Mouse (Mus musculus): ENCODE data around the gene Rbm15b. TPM values are rescaled to one million over a fixed set of nuclear protein-coding genes. Genes with fewer than 3 reads are reported as not detected.

The Rbm15b gene
- total and polyA plus RNA-seq, 3 experiments, result 3.9 to 14.3 (median 11.7) TPM

- Histone ChIP-seq H3K9ac (ENCODE audit: low read depth, low read length) (no peak overlapping the region), H3K4me3 (no peak overlapping the region), H3K79me2 (replicated peaks; ENCODE audit: control insufficient read depth, insufficient read depth, low read length) (no peaks in the 10 kb centered on the region), H3K4me1 (ENCODE audit: control insufficient read depth, insufficient read depth, low read length) (no peaks in the 10 kb centered on the region), H3K27ac (no peak overlapping the region), H3K36me3 (ENCODE audit: control insufficient read depth, insufficient read depth, low read length) (no peaks in the 10 kb centered on the region), H3K27me3 (ENCODE audit: control insufficient read depth, insufficient read depth, low read length) (no peaks in the 10 kb centered on the region)
- TF ChIP-seq EP300 (IDR thresholded peaks at IDR 0.05; ENCODE audit: insufficient read depth, low read depth, low read length), result no peak
- no peak for TF ChIP-seq POLR2A (IDR thresholded peaks at IDR 0.05; ENCODE audit: insufficient read depth, low read depth, low read length)
- no peak for TF ChIP-seq CTCF (IDR thresholded peaks at IDR 0.05)
- intact Hi-C loops (cut with DNase I), result no loop called here
- DNase-seq, result peak in 1 of 2 experiments; percentile 1
- WGBS, result 81% methylated on average over 3 of the region's 3 CpGs
Observed at GRCm38 (mm10) chr9:106908174-106908573, 20.9 kb upstream of the Rbm15b start.

- 87% methylated on average over 8 of the region's 8 CpGs for WGBS
- Histone ChIP-seq H3K27me3 (ENCODE audit: control insufficient read depth, insufficient read depth, low read length) (no peaks in the 10 kb centered on the region), H3K27ac (no peak overlapping the region), H3K4me3 (no peak overlapping the region), H3K36me3 (ENCODE audit: control insufficient read depth, insufficient read depth, low read length) (no peaks in the 10 kb centered on the region), H3K9ac (ENCODE audit: low read depth, low read length) (no peak overlapping the region), H3K4me1 (ENCODE audit: control insufficient read depth, insufficient read depth, low read length) (no peaks in the 10 kb centered on the region), H3K79me2 (replicated peaks; ENCODE audit: control insufficient read depth, insufficient read depth, low read length) (no peaks in the 10 kb centered on the region)
- intact Hi-C loops (cut with DNase I), result no loop called here
- DNase-seq, result no peak
- TF ChIP-seq EP300 (IDR thresholded peaks at IDR 0.05; ENCODE audit: insufficient read depth, low read depth, low read length), result no peak
- TF ChIP-seq POLR2A (IDR thresholded peaks at IDR 0.05; ENCODE audit: insufficient read depth, low read depth, low read length), result no peak
- no peak for TF ChIP-seq CTCF (IDR thresholded peaks at IDR 0.05)
Observed at GRCm38 (mm10) chr9:106906597-106906996, 19.4 kb upstream of the Rbm15b start.

GRCm38 (mm10) chr9:106903791-106904134, 16.5 kb upstream of the Rbm15b start:
- 3% methylated on average over 1 of the region's 1 CpGs for whole genome bisulfite sequencing
- intact Hi-C loops (cut with DNase I), result loop anchor here (1.0 to 5.0 kb wide), 3 partner anchors 388 to 609 kb away; no protein-coding TSS in a partner anchor
- no peak for DNase-seq

GRCm38 (mm10) chr9:106903099-106903790, 16.0 kb upstream of the Rbm15b start:
- H3K27ac ChIP-seq, result no peak overlapping the region
- intact Hi-C loops (cut with DNase I), result loop anchor here (1.0 to 5.0 kb wide), 3 partner anchors 388 to 609 kb away; no protein-coding TSS in a partner anchor
- WGBS, result 63% methylated on average over 4 of the region's 4 CpGs

More at GRCm38 (mm10) chr9:106903791-106904134, 16.5 kb upstream of the Rbm15b start:
- H3K79me2 ChIP-seq (replicated peaks; ENCODE audit: control insufficient read depth, insufficient read depth, low read length), result no peaks in the 10 kb centered on the region
- H3K9ac ChIP-seq (ENCODE audit: low read depth, low read length), result no peak overlapping the region
- peak; percentile 76 for TF ChIP-seq CTCF (IDR thresholded peaks at IDR 0.05)
- no peak for TF ChIP-seq EP300 (IDR thresholded peaks at IDR 0.05; ENCODE audit: insufficient read depth, low read depth, low read length)
- no peaks in the 10 kb centered on the region for H3K4me1 ChIP-seq (ENCODE audit: control insufficient read depth, insufficient read depth, low read length)
- no peaks in the 10 kb centered on the region for H3K36me3 ChIP-seq (ENCODE audit: control insufficient read depth, insufficient read depth, low read length)
- H3K27ac ChIP-seq, result no peak overlapping the region
- H3K27me3 ChIP-seq (ENCODE audit: control insufficient read depth, insufficient read depth, low read length), result no peaks in the 10 kb centered on the region
- H3K4me3 ChIP-seq, result no peak overlapping the region

GRCm38 (mm10) chr9:106901596-106901995, 14.4 kb upstream of the Rbm15b start:
- no peak overlapping the region for H3K27ac ChIP-seq
- DNase-seq, result no peak
- TF ChIP-seq CTCF (IDR thresholded peaks at IDR 0.05), result no peak
- no peak for TF ChIP-seq POLR2A (IDR thresholded peaks at IDR 0.05; ENCODE audit: insufficient read depth, low read depth, low read length)
- TF ChIP-seq EP300 (IDR thresholded peaks at IDR 0.05; ENCODE audit: insufficient read depth, low read depth, low read length), result no peak
- 86% methylated on average over 7 of the region's 7 CpGs for WGBS
- H3K4me3 ChIP-seq, result no peak overlapping the region
- H3K27me3 ChIP-seq (ENCODE audit: control insufficient read depth, insufficient read depth, low read length), result no peaks in the 10 kb centered on the region
- H3K36me3 ChIP-seq (ENCODE audit: control insufficient read depth, insufficient read depth, low read length), result no peaks in the 10 kb centered on the region
- H3K9ac ChIP-seq (ENCODE audit: low read depth, low read length), result no peak overlapping the region
- no peaks in the 10 kb centered on the region for H3K79me2 ChIP-seq (replicated peaks; ENCODE audit: control insufficient read depth, insufficient read depth, low read length)
- intact Hi-C loops (cut with DNase I), result loop anchor here (5.0 kb wide), 1 partner anchor 611 kb away; no protein-coding TSS in a partner anchor
- H3K4me1 ChIP-seq (ENCODE audit: control insufficient read depth, insufficient read depth, low read length), result no peaks in the 10 kb centered on the region

More at GRCm38 (mm10) chr9:106903099-106903790, 16.0 kb upstream of the Rbm15b start:
- Histone ChIP-seq H3K4me3 (no peak overlapping the region), H3K4me1 (ENCODE audit: control insufficient read depth, insufficient read depth, low read length) (no peaks in the 10 kb centered on the region), H3K27me3 (ENCODE audit: control insufficient read depth, insufficient read depth, low read length) (no peaks in the 10 kb centered on the region), H3K36me3 (ENCODE audit: control insufficient read depth, insufficient read depth, low read length) (no peaks in the 10 kb centered on the region), H3K9ac (ENCODE audit: low read depth, low read length) (no peak overlapping the region), H3K79me2 (replicated peaks; ENCODE audit: control insufficient read depth, insufficient read depth, low read length) (no peaks in the 10 kb centered on the region)
- no peak for DNase-seq
- TF ChIP-seq POLR2A (IDR thresholded peaks at IDR 0.05; ENCODE audit: insufficient read depth, low read depth, low read length) (no peak), EP300 (IDR thresholded peaks at IDR 0.05; ENCODE audit: insufficient read depth, low read depth, low read length) (no peak), CTCF (IDR thresholded peaks at IDR 0.05) (no peak)

GRCm38 (mm10) chr9:106898901-106899300, 11.7 kb upstream of the Rbm15b start:
- WGBS, result 86% methylated on average over 1 of the region's 1 CpGs
- H3K4me1 ChIP-seq (ENCODE audit: control insufficient read depth, insufficient read depth, low read length), result no peaks in the 10 kb centered on the region
- no peaks in the 10 kb centered on the region for H3K36me3 ChIP-seq (ENCODE audit: control insufficient read depth, insufficient read depth, low read length)
- no peak overlapping the region for H3K27ac ChIP-seq
- no peaks in the 10 kb centered on the region for H3K27me3 ChIP-seq (ENCODE audit: control insufficient read depth, insufficient read depth, low read length)
- H3K9ac ChIP-seq (ENCODE audit: low read depth, low read length), result no peak overlapping the region
- no peak overlapping the region for H3K4me3 ChIP-seq
- TF ChIP-seq POLR2A (IDR thresholded peaks at IDR 0.05; ENCODE audit: insufficient read depth, low read depth, low read length), result no peak
- H3K79me2 ChIP-seq (replicated peaks; ENCODE audit: control insufficient read depth, insufficient read depth, low read length), result no peaks in the 10 kb centered on the region
- intact Hi-C loops (cut with DNase I), result loop anchor here (10.0 kb wide), 1 partner anchor 636 kb away; the partner anchor contains the start of gene Tmem115
- no peak for DNase-seq

All from heart, adult 2 months (tissue).